Mouse (Mus musculus) left cerebral cortex, adult 8-10 months (tissue): ENCODE measurements around the gene Atxn7. TPM values are rescaled to one million over a fixed set of nuclear protein-coding genes. Genes with fewer than 3 reads are reported as not detected.

Experiments used
- DNase-seq, 2 experiments: peaks; one replicate each; pipeline ENCODE4 v3.0.0; 2022; ENCODE audit warnings: low spot score in 2 of 2
- total RNA-seq, 4 experiments: library from RNA; stranded (reverse); gene quantifications; 2 replicates each; pipeline ENCODE4 v1.2.4; 2022

Atxn7 gene
- total RNA-seq, 4 experiments from 2014 or later, result 25.6 to 29.9 (median 28.8) TPM

DNA sequence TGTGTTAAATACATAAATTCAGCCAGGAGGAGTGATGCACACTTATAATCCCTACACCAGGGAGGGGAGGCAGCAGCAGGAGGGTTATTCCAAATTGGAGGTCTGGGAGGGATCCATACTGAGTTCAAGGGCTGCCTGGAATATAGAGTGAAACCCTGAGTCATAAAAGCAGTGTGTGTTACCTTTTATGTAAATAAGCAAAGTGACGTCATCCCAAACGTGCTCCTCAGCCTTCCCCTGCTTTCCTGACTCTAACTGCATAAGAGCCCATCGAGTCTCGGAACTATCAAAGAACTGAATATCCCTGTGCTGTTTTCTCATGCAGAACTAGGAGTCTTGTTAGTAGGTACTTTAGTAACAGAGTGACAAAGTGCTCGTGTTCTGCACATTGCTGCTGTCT lies 102.1 kb downstream of the Atxn7 start:
- DNase-seq, result no peak

GRCm38 (mm10) chr14:14064486-14065141 lies 103.4 kb downstream of the Atxn7 start:
- DNase-seq, result no peak

DNA sequence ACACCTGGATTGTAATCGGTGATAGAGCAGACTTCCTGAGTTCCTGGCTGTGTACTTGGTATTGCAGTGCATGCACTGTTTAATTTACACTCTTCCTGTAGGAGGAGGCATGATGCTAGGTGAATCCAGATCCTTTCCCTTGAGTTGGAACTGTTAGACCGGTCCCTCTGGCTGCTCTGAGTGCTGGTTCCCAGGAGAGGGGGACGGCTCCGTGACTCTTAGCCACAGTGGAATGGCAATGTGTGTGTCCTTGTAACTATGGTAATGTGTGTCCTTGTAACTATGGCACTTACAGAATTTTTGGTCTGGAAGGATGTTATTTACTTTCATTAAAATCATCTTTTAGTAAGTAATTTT lies 103.9 kb downstream of the Atxn7 start:
- DNase-seq, result no peak

DNA sequence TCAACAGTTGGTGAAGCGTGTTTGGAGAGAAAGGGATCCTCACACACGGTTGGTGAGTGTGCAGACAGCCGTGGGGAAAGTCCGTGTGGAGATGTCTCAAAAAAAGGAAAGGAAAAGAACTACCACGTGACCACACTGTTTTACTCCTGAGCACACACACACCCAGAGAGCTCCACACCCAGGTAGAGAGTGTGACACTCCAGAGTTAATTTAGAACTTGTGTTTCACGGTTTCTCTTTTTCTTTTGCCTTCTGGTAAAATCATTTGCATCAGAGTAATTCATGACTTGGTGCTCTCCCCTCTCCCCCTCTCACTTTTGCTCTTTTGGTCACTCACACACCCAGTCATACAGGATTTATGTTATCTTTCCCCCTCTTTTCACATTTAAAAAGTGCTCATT lies 105.0 kb downstream of the Atxn7 start:
- DNase-seq, result no peak

- no peak for DNase-seq
Observed at GRCm38 (mm10) chr14:14067648-14068472, 106.6 kb downstream of the Atxn7 start.

- DNase-seq, result no peak
Observed at GRCm38 (mm10) chr14:14068553-14068952, 107.3 kb downstream of the Atxn7 start.

- no peak for DNase-seq
Observed at GRCm38 (mm10) chr14:14070541-14071315, 109.5 kb downstream of the Atxn7 start.

DNA sequence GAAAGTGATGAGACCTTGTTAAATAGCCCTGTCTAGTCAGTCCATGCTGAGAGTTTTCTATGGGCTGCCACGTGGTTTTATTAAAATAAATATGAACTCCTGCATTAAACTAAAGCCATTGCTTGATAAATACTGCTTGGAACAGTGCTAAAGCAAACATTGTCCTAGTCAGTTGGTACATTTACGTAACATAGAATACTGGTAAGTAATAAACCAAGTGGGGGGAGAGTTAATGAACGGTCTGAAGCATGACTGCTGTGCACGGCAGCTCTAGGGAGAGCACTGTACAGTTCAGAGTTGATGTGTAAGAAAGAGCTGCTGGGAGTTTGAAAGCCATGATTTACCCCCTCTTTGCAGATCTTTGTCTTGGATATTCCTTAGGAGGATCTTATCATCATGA lies 110.2 kb downstream of the Atxn7 start:
- no peak for DNase-seq

DNA sequence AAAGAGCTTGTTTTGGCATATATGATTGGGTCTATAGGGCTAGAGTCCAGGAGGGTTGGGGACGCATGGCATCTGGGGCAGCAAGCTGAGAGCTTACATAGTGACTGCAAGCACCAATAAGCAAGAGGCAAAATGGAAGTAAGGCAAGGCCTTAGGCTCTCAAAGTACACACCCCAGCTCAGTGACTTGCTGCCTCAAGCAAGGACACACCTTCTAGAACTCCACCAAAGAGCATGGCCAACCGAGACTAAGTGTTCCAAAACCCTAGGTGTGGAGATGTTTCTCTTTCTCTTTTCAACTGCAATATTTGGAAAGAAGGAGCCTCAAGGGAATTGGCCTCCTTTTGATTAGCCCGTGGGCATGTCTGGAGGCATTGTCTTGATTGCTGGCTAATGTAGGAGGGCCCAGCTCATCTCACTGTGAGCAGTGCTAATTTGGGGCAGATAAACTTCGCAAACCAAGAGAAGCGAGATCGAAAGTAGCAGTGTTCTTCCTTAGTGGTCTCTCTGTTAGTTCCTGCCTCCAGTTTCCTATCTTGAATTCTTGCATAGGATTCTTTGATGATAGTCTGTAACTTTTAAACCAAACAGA lies 119.5 kb downstream of the Atxn7 start:
- DNase-seq, result no peak

DNA sequence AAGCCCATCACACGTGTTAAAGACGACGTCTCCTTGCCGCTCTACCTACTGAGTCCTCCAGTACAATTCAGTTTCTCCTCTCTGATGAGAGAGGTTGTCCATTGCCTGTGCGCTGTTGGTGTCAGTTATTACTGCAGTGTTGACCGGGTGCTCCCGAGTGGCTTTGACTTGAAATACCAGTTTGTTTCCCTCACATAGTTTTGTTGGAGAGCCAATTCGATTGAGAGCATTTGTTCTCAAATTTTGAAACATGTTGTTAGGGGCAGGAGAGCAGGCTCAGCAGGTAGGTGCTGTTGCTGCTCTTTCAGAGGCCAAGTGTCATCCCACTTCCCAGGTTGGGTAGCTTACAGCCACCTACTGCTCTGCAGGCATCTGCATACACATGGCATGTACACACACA lies 122.6 kb downstream of the Atxn7 start:
- DNase-seq, result no peak

DNA sequence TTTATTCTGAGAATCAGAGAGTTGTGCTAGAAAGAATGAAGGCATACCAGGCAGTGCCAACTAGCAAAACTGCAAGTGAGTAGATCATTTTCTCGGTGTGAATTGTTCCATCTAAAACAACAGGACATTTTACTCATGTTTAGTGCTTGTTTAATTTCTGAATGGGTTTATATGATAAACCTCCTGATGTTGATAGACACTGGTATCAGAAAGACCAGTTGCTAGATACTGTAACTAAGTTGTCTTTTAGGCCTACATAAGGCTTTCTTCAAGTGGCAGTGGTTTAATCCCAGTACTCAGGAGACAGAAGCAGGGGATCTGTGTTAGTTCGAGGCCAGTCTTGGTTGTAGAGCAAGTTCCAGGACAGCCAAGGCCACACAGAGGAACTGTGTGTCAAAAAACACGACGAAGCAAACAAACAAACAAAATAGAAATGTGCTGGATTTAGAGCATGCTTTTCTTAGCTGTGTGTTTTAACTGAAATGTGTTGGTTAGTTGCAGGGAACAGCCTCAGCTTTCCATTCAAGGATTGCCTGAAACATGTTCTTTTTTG lies 125.5 kb downstream of the Atxn7 start:
- no peak for DNase-seq

DNA sequence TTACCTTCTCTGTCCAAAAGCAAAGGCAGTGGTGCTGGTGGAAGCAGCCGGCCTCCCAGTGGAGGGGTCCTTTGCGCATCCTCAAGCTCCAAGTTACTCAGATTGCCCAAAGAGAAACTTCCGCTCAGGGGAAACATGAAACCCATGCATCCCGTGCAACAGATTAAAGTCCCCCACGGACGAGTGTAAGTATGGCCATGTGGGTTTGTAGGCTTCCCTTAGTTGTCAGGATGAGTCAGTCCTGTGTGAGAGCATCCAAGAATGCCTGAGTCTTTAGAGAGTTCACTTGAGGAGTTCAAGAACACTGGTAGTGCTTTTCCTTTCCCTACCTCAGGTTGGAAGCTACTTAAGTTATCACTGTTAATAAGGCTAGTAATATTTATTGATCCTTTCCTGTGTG lies 126.1 kb downstream of the Atxn7 start:
- DNase-seq, result no peak

GRCm38 (mm10) chr14:14088016-14088791 lies 127.0 kb downstream of the Atxn7 start:
- no peak for DNase-seq

DNA sequence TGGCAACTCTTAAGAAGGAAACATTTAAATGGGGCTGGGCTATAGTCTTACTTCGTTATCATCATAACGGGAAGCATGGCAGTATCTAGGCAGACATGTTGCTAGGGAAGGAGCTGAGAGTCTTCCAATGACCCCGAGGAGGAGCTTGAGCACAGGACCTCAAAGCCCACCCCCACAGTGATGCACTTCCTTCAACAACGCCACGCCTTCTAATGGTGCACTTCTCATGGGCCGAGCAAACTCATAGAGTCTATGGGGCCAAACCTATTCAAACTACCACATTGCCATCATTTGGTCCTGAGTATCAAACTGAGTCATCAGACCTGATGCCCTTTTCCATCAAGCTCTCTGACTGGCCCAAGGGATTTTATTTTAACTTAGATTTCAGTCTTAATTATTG lies 129.3 kb downstream of the Atxn7 start:
- DNase-seq, result no peak

DNA sequence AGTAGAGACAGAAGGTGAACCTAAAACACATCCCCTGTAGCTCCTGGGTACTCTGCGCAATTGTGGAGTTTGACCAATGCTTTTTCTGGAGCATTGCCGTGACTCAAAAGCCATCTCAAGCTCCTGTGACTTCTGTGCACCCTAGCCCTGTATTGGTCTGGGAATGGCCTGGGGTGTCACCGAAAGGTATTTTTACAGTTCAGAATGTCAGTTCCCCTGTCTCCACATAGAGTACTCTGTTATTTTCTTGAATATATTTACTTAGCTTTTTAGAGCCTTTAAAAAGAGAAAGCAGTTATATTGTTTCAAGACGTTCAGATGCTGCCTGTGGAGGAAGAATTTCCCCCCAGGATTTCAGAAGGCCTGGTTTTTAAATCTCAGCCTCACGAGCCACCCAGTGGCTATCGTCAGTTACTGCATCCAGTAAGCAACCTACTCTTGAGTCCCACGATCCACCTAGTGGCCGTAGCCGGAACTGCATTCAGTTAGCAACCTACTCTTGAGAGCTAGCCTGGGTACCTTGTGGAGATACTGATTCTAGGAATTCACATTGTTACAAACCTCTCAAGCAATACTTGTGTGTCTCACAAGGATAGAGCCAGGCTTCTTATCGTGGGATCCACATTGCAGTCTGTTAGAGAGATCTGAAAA lies 137.2 kb downstream of the Atxn7 start:
- peak; percentile 77 to 89 for DNase-seq

DNA sequence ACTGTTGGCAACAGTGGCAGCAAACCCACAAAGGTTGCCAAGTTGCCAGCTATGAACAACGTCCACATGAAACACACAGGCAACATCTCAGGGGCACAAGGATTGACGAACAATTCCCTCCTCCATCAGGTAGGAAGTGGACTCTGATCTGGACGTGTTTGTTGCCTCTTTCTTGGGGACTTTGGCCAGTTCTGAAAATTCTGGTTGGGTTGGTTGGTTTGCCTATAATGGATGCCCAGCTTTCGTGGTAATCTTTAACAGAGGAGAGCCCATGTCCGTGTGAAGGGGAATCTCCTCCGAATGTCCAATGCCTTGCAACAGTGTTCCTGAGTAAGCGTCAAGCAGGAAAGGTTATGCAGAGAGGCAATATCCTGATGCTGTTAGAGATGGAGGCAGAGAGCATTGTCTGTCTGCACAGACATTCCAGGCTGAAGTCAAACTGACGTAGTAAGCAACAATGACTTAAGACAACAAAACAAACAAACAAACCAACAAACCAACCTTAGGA lies 139.6 kb downstream of the Atxn7 start:
- no peak for DNase-seq

- no peak for DNase-seq
Observed at GRCm38 (mm10) chr14:14101296-14101695, 140.1 kb downstream of the Atxn7 start.

DNA sequence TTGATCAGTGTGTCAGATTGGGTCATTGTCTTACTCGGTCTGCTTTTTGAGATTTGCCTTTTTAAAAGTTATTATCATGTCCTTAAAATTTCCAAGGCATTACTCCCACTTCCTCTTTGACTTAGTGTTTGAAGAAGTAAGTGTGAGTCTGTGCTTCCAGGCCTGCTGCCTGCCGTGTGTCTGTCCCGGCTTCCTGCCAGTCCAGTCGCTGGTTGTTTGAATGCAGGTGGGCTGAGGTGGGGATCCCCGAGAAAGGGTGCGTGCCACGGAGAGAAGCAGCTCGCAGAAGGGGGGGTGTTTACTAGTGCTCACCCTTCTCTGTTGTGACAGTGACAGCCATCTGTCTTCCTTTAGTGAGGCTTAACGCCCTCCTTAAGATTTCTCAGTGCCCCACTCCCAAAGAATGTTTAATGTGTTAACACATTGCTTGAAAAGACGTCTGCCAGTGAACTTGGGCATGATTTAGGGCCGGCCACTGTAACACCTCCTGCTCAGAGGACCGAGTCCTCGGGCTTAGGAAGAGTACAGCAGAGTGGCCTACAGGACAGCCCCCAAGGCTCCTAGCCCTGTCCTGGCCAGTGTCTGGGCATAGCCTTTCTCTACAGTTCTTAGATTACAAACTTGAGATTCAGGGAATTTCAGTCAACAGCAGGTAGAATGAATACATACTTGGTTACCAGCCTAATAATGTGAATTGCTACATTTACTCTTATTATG lies 143.1 kb downstream of the Atxn7 start:
- no peak for DNase-seq

DNA sequence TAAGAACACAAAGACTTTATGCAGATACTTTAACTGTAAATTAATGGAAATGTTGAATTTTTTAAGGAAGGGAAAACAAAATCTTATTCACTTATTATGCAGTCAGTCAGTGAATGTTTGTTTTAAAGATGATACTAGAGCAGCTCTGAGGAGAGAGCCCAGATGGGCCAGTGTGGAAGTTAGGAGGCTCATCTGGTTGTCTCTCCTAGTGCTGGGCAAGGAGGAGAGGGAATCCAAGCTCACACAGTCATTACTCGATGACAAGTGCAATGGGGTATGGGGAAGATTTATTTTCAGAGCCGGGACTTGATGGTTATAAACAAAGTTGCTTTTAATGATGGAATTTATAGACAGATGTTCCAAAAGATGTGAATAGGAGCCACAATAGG lies 143.7 kb downstream of the Atxn7 start:
- no peak for DNase-seq
